Mouse (Mus musculus): ENCODE data around the gene Capns2. TPM values are rescaled to one million over a fixed set of nuclear protein-coding genes. Genes with fewer than 3 reads are reported as not detected.

Gene Capns2
- total and polyA plus RNA-seq, 3 experiments: 0.21 to 0.62 TPM; not detected in 1

- TF ChIP-seq ZNF384 (IDR thresholded peaks at IDR 0.05; ENCODE audit: low read depth, low read length): no peak
- no peak for TF ChIP-seq KAT2A (conservative IDR thresholded peaks at IDR 0.05; ENCODE audit: low read depth, low read length)
- TF ChIP-seq BHLHE40 (IDR thresholded peaks at IDR 0.05; ENCODE audit: borderline replicate concordance, low read depth, low read length): no peak
- no peak for TF ChIP-seq HCFC1 (IDR thresholded peaks at IDR 0.05; ENCODE audit: low read depth, low read length)
- TF ChIP-seq ELF1 (IDR thresholded peaks at IDR 0.05; ENCODE audit: low read depth, low read length): no peak
- no peak for TF ChIP-seq TBP (IDR thresholded peaks at IDR 0.05; ENCODE audit: low read depth, low read length)
- TF ChIP-seq UBTF (IDR thresholded peaks at IDR 0.05; ENCODE audit: borderline replicate concordance, insufficient read depth, low read depth, low read length): no peak
- Histone ChIP-seq H3K9ac (ENCODE audit: control insufficient read depth, low read depth, low read length, poor library complexity, severe bottlenecking) (no peak overlapping the region), H3K9me3 (replicated peaks; ENCODE audit: insufficient read depth, low read length) (no peaks in the 10 kb centered on the region), H3K27ac (ENCODE audit: control insufficient read depth, low read depth, low read length) (no peak overlapping the region), H3K36me3 (ENCODE audit: control insufficient read depth in 1 of 2, insufficient read depth in 2 of 2, low read length in 2 of 2) (no peaks in the 10 kb centered on the region), H3K27me3 (ENCODE audit: control insufficient read depth in 1 of 2, insufficient read depth in 2 of 2, low read length in 2 of 2) (no peaks in the 10 kb centered on the region), H3K79me2 (ENCODE audit: control insufficient read depth, insufficient read depth, low read length, poor library complexity) (no peaks in the 10 kb centered on the region), H3K4me1 (ENCODE audit: control insufficient read depth in 1 of 2, insufficient read depth in 2 of 2, low read length in 2 of 2) (no peaks in the 10 kb centered on the region), H3K4me3 (ENCODE audit: control insufficient read depth in 1 of 2, insufficient read depth in 1 of 2, low read depth in 2 of 2, low read length in 2 of 2) (no peak overlapping the region)
- no peak for DNase-seq (ENCODE audit: low read depth, low spot score)
Observed at GRCm38 (mm10) chr8:92897794-92898193, 3.4 kb upstream of the Capns2 start.

GRCm38 (mm10) chr8:92899590-92899989 is 1.6 kb upstream of the Capns2 start:
- TF ChIP-seq MXI1 (IDR thresholded peaks at IDR 0.05; ENCODE audit: low read depth, low read length) (no peak), EP300 (IDR thresholded peaks at IDR 0.05; ENCODE audit: low read depth in 1 of 2, low read length in 2 of 2) (no peak), USF1 (IDR thresholded peaks at IDR 0.05; ENCODE audit: low read depth, low read length) (no peak), POLR2A (IDR thresholded peaks at IDR 0.05; ENCODE audit: control insufficient read depth in 1 of 2, insufficient read depth in 1 of 2, low read depth in 1 of 2, low read length in 2 of 2, poor library complexity in 1 of 2) (no peak)
- H3K9ac ChIP-seq (ENCODE audit: control insufficient read depth, low read depth, low read length, poor library complexity, severe bottlenecking): no peak overlapping the region
- H3K27me3 ChIP-seq (ENCODE audit: control insufficient read depth in 1 of 2, insufficient read depth in 2 of 2, low read length in 2 of 2): no peaks in the 10 kb centered on the region
- no peaks in the 10 kb centered on the region for H3K9me3 ChIP-seq (replicated peaks; ENCODE audit: insufficient read depth, low read length)
- H3K4me1 ChIP-seq (ENCODE audit: control insufficient read depth in 1 of 2, insufficient read depth in 2 of 2, low read length in 2 of 2): no peaks in the 10 kb centered on the region
- no peak overlapping the region for H3K27ac ChIP-seq (ENCODE audit: control insufficient read depth, low read depth, low read length)
- H3K4me3 ChIP-seq (ENCODE audit: control insufficient read depth in 1 of 2, insufficient read depth in 1 of 2, low read depth in 2 of 2, low read length in 2 of 2): no peak overlapping the region
- no peaks in the 10 kb centered on the region for H3K79me2 ChIP-seq (ENCODE audit: control insufficient read depth, insufficient read depth, low read length, poor library complexity)
- H3K36me3 ChIP-seq (ENCODE audit: control insufficient read depth in 1 of 2, insufficient read depth in 2 of 2, low read length in 2 of 2): no peaks in the 10 kb centered on the region
- no peak for DNase-seq (ENCODE audit: low read depth, low spot score)

- Histone ChIP-seq H3K9ac (ENCODE audit: control insufficient read depth, low read depth, low read length, poor library complexity, severe bottlenecking) (no peak overlapping the region), H3K27me3 (ENCODE audit: control insufficient read depth in 1 of 2, insufficient read depth in 2 of 2, low read length in 2 of 2) (no peaks in the 10 kb centered on the region), H3K36me3 (ENCODE audit: control insufficient read depth in 1 of 2, insufficient read depth in 2 of 2, low read length in 2 of 2) (peaks cover 0 to 2% of the 10 kb centered on the region in 2 experiments; a peak in 1 of 4 replicates), H3K9me3 (replicated peaks; ENCODE audit: insufficient read depth, low read length) (no peaks in the 10 kb centered on the region), H3K4me1 (ENCODE audit: control insufficient read depth in 1 of 2, insufficient read depth in 2 of 2, low read length in 2 of 2) (no peaks in the 10 kb centered on the region), H3K4me3 (ENCODE audit: control insufficient read depth in 1 of 2, insufficient read depth in 1 of 2, low read depth in 2 of 2, low read length in 2 of 2) (no peak overlapping the region), H3K27ac (ENCODE audit: control insufficient read depth, low read depth, low read length) (no peak overlapping the region), H3K79me2 (ENCODE audit: control insufficient read depth, insufficient read depth, low read length, poor library complexity) (no peaks in the 10 kb centered on the region)
- TF ChIP-seq TCF12 (IDR thresholded peaks at IDR 0.05; ENCODE audit: low read depth, low read length): no peak
- TF ChIP-seq RCOR1 (IDR thresholded peaks at IDR 0.05; ENCODE audit: low read depth, low read length): no peak
- no peak for TF ChIP-seq NRF1 (IDR thresholded peaks at IDR 0.05; ENCODE audit: insufficient read depth, low read depth, low read length, poor library complexity, severe bottlenecking)
- no peak for TF ChIP-seq ELF1 (IDR thresholded peaks at IDR 0.05; ENCODE audit: low read depth, low read length)
- TF ChIP-seq MYB (IDR thresholded peaks at IDR 0.05; ENCODE audit: low read depth, low read length): no peak
- TF ChIP-seq POLR2AphosphoS2 (IDR thresholded peaks at IDR 0.05; ENCODE audit: low read length): no peak
- no peak for TF ChIP-seq SMC3 (IDR thresholded peaks at IDR 0.05; ENCODE audit: low read depth, low read length)
- TF ChIP-seq MEF2A (IDR thresholded peaks at IDR 0.05; ENCODE audit: extremely low read depth, insufficient replicate concordance, low read depth, low read length, poor library complexity, severe bottlenecking): no peak
- TF ChIP-seq POLR2AphosphoS5 (IDR thresholded peaks at IDR 0.05; ENCODE audit: borderline replicate concordance, low read depth, low read length): no peak
- TF ChIP-seq ETS1 (IDR thresholded peaks at IDR 0.05; ENCODE audit: low read depth, low read length): no peak
- no peak for TF ChIP-seq NELFE (IDR thresholded peaks at IDR 0.05; ENCODE audit: low read depth, low read length)
- TF ChIP-seq E2F4 (IDR thresholded peaks at IDR 0.05; ENCODE audit: borderline replicate concordance, low read depth, low read length): no peak
- TF ChIP-seq EP300 (IDR thresholded peaks at IDR 0.05; ENCODE audit: low read depth in 1 of 2, low read length in 2 of 2): no peak
- no peak for TF ChIP-seq RAD21 (IDR thresholded peaks at IDR 0.05; ENCODE audit: low read depth, low read length)
- DNase-seq (ENCODE audit: low read depth, low spot score): no peak
Observed at GRCm38 (mm10) chr8:92902981-92903380, 1.8 kb downstream of the Capns2 start.
